Mouse (Mus musculus): ENCODE measurements around the gene Aacs. TPM values are rescaled to one million over a fixed set of nuclear protein-coding genes. Genes with fewer than 3 reads are reported as not detected.

Gene Aacs
- polyA plus RNA-seq, 2 experiments from 2014 or later, result 18.0 to 36.4 TPM

- ATAC-seq, result no peak
These were observed 69.5 kb downstream of the Aacs start for GRCm38 (mm10) chr5:125545090-125545489.

- ATAC-seq, result no peak
These were observed 70.7 kb downstream of the Aacs start for GRCm38 (mm10) chr5:125546293-125546692.

- no peak for ATAC-seq
These were observed 74.3 kb downstream of the Aacs start for GRCm38 (mm10) chr5:125549750-125550489.

- ATAC-seq, result no peak
These were observed 80.1 kb downstream of the Aacs start for GRCm38 (mm10) chr5:125555732-125556131.

- ATAC-seq, result no peak
These were observed 87.9 kb downstream of the Aacs start for GRCm38 (mm10) chr5:125563492-125563891.

GRCm38 (mm10) chr5:125565725-125566124 lies 90.1 kb downstream of the Aacs start:
- no peak for ATAC-seq

Other genes with a start within 250 kb of the Aacs start
- 1 to 10 TPM; 8.8 to 9.4 TPM for gene Scarb1, start 134.7 kb upstream of the Aacs start, polyA plus RNA-seq (2017; shearing (Covaris generic))
- 1 to 10 TPM in 1 of 2 experiments, under 1 TPM in 1; 0.68 to 1.1 TPM for gene Gm10382, start 86.5 kb upstream of the Aacs start, polyA plus RNA-seq (2017; shearing (Covaris generic))
- gene Ubc, start 85.6 kb upstream of the Aacs start, polyA plus RNA-seq (2017; shearing (Covaris generic)), result 1,000 to 10,000 TPM in 1 of 2 experiments, 100 to 1,000 TPM in 1; 706 to 1,210 TPM
- 10 to 100 TPM in 1 of 2 experiments, 1 to 10 TPM in 1; 6.1 to 13.8 TPM for gene Dhx37, start 41.7 kb upstream of the Aacs start, polyA plus RNA-seq (2017; shearing (Covaris generic))
- 10 to 100 TPM; 13.7 to 14.3 TPM for gene Bri3bp, start 34.2 kb upstream of the Aacs start, polyA plus RNA-seq (2017; shearing (Covaris generic))
- not detected for gene Tmem132b, start 56.0 kb downstream of the Aacs start, polyA plus RNA-seq (2017; shearing (Covaris generic))